Mouse (Mus musculus): ENCODE measurements at regions not wholly inside any gene's neighbourhood (a gene's known extent, or its start where the extent isn't known, plus 50 kb on each side); places are given as distances from the start of the nearest gene placed in this dataset.

DNA sequence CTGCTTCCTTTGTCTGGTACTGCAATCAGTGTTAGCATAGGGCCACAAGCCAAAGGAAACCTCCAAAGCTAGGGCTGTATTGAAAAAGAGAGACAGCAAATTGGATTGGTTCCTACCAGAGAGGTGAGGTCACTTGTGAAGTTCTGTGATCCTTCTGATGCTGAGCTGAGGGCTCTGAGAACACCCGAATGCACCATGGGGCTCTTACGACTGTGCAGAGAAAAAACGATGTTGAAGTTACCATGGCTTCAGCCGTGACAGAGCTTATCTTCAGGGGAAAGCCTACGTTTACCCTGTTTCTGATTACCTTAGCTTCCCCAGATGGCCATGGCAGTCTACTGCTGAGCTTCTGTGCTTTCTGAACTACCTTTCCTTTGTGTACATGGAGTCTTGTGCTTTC, 53.9 kb upstream of the Fmo9 start:
- DNase-seq: no peak

DNA sequence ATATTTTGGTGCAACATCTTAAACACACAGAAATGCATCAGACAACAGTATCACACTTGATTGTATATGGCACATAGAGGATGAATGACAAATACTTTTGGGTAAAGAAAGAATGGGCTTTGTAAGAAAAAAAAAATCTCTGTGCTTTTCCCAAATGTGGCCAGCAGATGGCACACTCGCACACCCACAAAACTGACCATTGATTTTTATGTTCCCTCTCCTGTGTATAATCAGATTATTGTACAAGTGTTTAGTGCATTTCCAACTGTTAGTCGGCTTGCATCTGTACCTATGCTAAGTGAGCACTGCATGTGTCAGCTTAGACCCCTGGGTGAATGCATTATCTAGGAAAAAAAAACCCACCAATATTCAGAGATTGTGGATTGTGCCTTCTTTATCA, 56.4 kb upstream of the Fmo9 start:
- peak in 1 of 2 experiments; percentile 58 for DNase-seq

DNA sequence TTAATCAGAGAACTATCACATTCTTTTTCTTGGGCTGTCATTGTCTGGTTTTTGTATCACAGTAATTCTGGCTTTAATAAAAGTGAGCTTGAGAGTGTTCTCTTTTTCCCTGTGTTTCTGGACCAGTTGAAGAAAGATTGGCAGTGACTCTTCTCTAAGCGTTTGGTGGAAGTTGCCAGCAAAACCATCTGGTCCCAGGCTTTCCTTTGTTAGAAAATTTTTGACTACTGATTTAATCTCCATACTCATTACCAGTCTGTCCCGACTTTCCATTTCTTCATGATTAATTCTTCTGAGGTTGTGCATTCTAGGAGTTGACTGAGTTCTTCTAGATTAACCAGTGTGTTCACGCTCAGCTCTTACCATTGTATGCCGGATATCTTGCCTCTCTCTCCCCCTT, 68.6 kb upstream of the Fmo9 start:
- DNase-seq: peak; percentile 78 to 84

DNA sequence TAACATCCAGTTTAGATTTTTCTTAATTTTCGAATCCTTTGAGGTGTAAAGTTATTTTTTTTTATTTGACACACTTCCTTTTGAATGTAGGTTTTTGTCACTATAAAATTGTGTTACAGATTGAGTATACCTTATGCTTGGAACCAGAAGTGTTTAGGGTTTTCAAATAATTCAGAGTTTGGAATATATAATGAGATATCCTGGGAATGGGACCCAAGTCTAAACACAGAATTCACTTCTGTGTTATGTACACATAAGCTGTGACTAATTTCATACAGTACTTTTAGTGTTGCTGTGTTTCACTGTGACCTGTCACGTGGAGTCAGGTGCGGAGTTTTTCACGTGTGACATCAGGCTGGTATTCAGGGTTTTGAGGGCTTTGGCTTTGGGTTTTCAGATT, 69.1 kb upstream of the Fmo9 start:
- no peak for DNase-seq

DNA sequence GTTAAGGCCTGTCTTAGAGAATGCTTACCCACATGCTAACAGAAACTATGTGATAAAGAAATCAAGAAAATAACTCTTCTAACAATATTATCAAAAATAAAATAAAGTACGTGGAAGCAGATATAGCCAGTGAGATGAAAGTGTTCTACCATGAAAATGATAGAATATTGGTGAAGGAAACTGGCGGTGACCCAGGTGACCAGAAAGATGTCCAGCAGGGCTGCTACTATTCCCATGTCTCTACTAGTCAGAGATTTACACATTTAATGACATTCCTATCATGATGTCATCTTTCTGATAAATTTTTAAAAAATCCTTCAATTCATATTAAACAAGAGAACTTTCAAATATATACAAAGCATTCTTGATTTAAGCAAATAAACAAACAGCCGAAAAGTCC, 69.8 kb upstream of the Fmo9 start:
- DNase-seq: peak; percentile 49 to 52

DNA sequence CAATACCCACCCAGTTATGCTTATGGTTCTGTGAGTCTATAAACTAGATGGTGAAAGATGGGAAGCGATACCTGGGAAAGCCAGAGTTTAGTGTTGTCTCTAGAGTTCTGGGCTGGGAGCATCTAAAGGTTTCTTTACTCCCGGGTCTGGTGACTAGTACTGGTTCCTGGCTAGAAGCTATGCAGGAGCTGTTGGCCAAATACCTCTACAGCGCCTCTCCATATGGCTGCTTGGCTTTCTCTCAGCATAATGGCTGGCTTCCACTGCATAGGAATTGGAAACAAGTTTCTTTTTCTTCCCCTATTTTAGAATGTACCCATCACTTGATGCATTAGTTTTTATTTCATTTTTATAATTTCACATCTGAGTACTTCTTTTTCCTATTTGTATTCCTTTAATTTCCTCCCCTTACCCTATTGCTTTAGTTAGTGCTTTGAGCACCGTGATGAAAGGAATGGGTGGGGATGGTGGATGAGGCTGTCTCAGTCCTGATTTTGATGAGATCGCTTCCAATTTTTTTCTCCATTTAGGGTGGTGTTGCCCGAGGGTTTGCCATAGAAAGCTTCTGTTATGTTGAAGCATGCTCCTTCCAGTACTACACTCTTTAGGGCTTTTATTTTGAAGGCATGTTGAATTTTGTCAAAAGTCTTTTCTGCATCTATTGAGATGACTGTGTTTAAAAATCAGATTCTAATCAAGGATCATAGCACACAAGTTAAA, 71.5 kb upstream of the Fmo9 start:
- DNase-seq: peak; percentile 85 to 89

DNA sequence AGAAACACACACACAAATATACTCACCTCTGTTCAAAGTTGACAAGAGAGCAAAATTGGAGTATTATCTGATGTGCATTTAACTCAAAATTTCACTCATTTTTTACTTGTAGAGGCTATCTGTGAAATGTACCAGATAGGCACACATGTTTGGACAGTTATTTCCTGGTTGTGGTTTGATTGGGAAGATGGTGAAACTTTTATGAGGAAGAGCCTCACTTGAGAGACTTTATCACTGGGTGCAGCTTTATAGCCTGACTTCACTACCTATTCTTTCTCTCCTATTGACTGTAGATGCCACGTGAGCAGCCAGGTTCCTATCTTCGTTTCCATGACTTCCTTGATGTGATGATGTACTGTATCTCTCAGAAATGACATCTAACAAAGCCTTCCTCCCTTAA, 77.3 kb upstream of the Fmo9 start:
- no peak for DNase-seq

DNA sequence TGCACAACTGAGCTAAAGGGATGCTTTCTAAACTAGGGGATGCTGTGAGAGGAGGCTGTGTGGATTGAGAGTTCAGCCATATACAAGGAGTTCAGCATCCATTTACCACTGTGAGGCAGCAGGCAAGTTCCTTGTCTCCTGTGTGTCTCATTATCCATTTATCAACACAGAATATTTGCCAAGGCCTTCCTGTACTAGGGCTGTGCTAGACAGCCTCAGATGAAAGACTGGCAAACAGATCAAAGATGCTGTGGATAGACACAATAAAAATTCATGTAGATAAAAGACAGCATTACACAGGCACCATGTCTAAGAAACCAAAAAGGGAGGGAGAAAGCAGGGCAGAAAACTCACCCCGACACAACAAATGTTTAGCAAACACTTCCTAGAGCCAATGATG, 91.5 kb upstream of the Fmo9 start:
- no peak for DNase-seq

DNA sequence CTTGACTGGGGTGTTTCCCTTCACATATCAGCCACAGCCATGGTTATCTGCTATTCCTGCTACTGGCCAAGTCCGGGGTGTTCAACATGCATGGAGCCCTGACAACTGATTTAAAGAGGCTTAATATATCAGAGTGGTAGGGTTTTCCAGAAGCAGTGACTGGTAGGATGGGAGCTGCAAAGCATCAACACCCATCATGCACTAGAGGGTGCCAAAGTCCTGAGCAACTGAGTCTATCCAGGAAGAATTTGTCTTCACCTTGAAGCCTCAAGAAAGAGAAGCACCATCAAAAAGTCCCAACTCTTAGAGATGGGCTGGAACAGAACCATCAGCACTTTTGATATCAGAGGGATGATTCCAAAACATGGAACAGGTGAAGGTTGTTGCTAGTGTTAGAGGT, 100.5 kb upstream of the Fmo9 start:
- peak; percentile 50 to 60 for DNase-seq

DNA sequence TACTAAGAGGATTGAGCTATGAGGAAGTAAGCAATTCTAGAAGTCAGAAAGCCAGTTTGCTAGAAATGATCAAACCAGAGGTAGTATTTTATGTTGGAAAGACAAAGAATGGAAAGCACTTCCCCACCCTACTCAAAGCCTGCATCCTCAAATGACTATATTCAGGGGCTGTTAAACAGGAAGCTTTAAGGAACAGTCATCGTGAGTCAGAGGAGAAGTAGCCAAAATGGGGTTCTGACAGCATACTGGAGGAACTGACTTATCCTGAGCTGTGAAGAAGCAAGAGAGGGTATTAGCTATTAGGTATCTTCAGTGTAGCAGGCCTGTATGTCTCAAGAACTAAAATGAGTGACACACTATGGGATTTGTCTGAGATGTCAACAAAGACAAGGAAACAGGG, 106.3 kb upstream of the Fmo9 start:
- DNase-seq: no peak

DNA sequence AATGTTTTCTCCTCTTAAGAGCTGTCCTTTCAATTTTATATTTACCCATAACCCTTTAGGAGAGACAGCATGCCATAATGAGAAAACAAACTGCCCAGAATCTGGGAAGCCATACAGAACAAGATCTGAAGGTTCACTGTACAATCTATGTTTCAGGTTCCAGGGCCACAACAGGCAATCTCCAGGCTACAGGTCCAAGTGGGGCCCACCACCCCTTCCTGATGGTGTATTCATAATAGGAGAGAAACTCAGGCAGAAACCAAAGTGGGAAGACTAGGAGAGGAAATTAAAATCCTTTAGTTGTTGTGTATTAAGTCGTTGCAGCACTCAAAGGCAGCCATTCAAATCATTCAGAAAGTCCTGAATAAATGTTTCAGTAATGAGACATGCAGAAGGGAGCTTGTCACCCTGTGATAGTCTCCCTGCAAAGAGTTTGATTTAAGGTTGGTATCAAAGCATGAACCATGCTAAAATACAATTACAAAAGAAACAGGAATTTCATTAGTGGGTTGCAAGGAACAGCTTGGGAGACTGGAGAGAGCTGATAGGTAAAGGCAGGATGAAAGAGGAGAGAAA, 107.3 kb upstream of the Fmo9 start:
- DNase-seq: no peak

DNA sequence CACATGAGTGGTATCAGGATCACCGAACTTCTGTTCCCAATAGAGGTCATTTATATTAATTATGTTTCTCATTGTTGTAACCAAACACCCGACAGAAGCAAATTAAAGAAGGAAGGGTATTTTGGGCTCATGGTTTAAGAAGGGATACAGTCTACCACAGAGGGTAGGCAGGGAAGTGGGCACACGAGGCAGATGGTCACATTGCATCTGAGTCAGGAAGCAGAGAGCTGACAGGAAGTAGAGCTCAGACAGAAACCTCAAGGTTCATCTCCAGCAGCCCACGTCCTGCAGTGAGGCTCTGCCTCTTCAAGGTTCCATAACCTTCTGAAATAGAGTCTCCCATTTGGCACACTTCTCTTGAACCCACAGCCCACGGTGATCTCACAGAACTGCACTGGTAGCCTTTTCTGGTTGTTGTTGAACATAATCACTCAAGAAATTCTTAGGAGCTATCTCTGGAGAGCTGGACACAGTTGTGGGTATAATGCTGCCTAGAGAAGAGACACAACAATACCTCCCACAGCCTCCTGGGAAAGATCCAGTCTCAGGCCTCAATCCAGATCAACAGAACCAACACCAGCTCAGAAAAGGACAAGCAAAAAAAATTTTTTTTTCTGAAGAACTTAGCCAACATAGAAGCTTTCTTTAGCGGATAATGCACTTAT, 111.5 kb upstream of the Fmo9 start:
- DNase-seq: no peak

DNA sequence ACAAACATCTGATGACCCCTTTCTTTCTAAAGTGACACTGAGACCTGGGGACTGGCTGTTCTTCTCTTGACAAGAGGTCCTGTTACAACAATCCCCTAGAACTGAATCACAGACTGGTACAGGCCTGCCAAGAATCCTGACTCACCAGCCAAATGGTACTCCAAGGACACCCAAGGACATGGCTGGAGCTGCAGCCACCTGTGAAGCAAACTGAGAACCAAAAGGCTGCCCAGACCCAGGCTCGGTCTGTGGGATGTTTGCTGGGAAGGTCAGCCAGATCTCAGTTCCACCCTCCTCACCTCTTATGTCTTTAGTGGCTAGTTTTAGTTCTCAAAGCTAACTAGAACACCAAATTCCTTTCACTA, 112.1 kb upstream of the Fmo9 start:
- peak in 1 of 2 experiments; percentile 19 for DNase-seq

DNA sequence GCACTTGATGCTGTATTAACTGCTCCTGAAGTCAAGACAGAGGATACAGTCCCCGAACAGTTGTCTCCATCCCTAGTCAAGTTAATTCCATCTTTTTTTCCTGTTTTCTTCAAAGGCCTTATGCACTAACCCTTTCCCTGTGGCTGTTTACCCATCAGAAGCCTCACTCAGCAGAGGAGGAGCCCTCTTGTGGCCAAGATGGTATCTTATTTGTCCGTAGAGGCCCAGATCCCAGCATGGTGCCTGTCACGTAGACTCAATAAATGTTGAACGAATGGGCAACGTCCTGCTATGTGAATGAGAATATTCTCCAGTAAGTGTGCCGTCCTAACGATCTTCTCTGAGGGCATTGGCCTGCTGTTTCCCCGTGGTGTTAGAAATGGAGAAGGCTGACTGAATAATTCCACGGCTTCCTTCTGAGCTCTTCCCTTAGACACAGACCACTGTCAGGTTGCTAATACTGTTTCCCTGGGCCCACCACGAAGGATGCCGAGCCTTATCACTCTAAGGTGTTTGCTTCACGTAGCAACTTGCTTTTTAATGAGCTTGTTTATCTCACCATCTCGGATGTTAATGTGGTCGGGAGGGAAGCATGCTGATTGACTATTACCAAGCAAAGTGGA, 113.1 kb upstream of the Fmo9 start:
- peak; percentile 44 to 52 for DNase-seq

DNA sequence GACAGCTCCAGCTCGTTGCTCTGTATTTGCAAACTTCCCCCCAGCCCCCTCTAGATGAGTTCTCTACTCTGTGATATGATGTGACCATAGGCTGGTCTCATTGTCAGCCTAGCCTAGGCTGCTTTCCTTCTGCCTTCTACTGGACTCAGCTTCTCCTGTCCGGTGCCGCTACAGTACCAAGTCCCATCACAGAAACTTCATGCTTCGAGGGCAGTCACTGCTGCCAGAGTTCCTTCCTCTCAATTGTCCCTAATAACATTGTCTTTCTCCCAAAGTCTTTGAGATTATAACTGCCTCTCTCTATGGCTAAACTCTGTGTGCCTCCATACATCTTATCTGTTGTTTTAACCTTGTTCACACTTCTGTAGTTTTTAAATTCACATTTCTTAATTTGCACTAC, 114.0 kb upstream of the Fmo9 start:
- no peak for DNase-seq

DNA sequence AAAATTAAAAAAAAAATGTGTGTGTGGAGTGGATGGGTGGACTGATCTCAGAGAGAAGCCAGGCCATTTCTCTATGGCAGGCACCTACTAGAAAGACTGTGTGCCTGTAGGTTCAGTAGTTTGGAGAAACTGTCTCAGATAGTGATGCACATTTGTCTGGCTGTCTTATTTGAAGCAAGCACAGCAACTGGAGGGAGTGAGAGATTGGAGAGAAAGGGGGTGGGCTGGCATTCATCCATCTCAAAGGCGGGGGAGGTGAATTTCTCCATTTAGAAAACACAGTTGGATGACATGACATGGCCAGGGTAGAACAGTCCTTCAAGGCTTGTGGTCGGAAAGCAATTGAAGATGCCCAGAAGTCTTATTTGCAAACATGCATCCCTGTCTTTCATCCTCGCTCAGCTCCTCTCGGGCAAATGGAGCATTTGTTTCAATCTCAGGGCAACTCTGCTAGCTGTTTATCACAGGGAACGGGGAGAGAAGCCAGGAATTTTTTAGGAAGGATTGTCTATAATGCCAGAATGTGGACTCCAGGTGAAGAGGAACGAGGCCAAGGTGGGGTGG, 114.8 kb upstream of the Fmo9 start:
- peak; percentile 16 to 34 for DNase-seq

DNA sequence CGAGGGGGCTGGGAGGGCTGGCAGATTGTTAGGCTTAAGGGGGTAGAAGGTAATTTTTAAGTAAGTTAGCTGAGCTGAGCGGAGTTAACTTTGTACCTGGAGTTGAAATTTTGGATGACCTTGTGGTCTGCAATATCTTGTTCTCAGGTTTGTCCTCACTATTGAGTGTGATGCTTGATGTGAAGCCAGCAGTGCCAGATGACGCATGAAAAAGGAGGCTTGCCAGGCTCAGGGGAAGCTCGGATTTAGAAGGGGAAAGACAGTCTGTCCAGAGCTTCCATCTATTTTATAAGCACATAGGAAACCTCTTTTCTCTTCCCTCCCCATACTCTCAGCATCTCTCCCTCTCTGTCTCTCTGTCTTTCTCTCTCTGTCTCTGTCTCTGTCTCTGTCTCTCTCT, 115.3 kb upstream of the Fmo9 start:
- peak; percentile 66 to 68 for DNase-seq

DNA sequence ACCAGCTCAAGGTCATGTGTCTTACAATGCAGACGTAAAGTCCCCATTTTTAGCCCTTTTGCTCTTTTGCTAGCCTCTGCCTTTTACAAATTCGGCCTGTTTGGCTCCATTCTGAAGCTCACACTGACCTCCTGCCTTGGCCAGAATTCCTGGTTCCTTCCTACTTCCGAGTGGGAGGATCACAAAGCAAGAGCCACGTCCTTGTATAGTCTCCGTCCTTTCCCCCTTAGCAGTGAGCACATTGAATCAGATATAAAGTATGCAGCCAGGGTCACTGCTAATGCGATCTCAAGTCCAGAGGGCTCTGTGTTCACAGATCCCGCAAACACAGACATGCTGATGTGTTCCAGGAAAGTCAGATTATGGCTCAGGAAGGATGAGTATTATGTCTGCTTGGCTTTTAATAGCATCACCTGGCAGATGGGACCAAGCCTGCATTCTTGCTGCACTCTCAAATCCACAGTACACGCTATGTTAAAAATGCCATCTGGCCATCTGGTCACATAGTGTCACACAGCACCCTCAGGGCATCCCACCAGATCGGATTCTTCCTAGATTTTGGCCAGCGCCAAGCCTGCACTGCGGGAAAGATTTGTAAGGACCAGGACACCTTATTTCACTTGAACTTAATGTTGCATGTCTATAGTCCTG, 119.4 kb upstream of the Fmo9 start:
- DNase-seq: peak; percentile 86 to 90

DNA sequence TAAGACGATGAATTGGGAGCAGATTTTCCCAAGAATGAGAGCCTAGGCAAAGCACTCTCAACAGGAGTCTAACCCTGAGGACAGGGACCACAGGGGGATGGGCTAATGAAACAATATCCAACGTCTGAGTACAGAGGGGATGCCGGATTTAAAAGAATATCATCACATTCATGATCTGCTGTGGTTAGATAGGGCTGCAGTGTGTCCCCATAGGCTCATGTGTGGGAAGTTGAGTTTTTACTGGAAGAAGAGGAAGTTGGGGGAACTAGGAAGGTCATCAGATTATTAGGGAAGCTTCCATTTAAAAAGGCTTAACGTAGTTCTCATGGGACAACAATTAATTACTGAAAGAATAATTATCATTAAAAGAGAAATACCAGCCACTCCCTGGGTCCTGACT, 120.3 kb upstream of the Fmo9 start:
- DNase-seq: no peak

DNA sequence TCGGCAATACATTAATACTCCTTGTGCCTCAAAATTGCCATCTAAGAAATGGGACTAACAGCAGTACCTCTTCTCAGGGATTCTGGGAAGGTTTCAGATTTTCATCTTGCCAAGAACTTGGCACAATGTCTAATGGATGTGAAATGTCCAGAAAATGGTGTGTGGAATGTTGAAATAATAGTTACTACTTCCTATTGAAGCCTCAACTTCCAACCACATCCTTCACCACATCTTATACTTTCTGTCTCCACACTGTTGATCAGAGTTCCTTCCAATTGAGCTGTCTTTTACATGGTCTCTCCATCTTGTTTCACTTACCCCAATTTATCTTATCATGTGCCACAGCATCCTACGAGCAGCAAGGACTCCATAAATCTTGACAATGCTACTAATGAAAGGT, 122.3 kb upstream of the Fmo9 start:
- DNase-seq: no peak

DNA sequence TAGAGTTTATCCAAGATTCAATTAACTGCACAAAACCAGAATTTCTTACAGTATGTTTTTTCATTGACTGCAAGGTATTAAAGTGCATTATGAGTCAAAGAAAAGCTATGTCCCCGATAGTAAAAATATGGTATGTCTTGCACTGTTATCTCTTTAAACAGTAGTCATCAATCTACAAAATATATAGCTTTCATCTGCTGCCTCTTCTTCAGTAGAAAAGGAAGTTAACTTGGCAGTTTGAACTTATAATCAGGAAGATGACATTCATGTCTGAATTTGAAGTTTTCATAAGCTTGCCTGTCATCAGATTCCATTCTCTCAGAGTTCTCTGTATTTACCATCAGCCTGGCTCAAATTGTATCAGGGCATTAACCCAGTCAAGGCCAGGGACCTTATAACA, 122.7 kb upstream of the Fmo9 start:
- DNase-seq: no peak

DNA sequence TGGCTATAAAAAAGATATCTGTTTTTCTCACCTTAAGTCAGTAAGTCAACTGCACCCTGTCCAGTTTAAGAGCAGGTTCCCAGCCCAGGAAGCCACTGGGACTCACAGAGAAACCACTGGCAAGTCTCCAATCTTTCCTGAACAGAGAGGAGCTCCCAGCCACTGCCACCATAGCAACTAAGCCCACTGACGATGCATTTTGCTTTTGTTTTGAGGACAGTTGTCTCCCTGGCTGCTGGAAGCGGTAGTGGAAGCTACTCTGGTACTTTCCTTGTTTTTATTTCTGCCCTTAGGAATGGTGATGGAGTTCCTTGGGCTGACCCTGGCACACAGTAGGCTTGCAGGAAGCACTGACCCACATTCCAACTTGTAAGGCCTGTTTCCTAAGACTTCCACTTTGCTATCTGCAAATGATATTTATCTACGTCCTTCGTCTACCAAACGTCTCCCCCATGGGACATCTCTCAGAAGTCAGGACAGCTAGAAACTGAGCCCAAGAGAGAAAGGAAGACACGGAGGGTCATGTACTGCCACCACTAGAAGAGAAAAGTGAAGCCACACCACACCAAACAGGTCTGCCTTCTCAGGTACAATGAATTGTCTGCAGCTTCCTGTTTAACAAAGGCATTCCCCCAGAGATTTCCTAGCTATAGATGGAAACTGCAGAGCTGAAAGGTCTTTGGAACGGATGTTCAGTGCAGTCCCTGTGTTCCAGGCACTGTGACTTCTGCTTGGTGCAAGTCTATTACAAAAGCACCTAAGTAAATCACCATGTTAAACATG, 125.7 kb upstream of the Fmo9 start:
- no peak for DNase-seq
